Mouse (Mus musculus): ENCODE results near the gene Ttc26. TPM values are rescaled to one million over a fixed set of nuclear protein-coding genes. Genes with fewer than 3 reads are reported as not detected.
"Not testable (repeated sequence)": the region's sequence is repeated elsewhere in the genome, so short reads cannot be mapped to it uniquely, and the experiment has no call there.

The Ttc26 gene
- polyA plus RNA-seq, 1 experiment from 2014 or later = 9.0 TPM

DNA sequence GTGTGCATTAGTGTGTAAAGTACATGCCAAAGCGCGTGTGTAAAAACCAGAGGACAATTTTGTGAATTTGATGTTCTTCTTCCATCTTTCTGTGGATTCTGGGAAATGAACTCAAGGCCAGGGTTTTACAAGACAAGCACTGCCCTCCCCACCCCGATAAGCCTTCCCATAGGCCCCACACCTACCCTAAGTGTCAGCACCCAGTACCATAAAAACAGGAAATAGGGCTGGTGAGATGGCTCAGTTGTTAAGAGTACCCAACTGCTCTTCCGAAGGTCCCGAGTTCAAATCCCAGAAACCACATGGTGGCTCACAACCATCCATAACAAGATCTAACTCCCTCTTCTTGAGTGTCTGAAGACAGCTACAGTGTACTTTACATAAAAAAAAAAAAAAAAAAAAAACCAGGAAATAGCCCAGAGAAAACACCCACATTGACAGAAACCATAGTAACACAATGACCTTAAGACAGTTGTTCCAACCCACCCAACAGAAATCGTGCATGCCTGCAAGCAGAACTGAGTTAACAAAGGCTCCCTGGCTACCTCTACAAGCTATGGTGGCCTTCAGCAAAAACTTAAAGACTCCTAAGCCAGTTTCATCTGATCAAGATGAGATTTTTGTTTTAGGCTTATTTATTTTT, 32.3 kb upstream of the Ttc26 start:
- Histone ChIP-seq H3K36me3 (no peaks in the 10 kb centered on the region), H3K27ac (no peak overlapping the region), H3K9ac (no peak overlapping the region), H3K27me3 (peaks cover 40% of the 10 kb centered on the region), H3K4me1 (0 out of 2 replicates have a peak, but pooled peaks cover 5% of the 10 kb centered on the region), H3K9me3 (no peaks in the 10 kb centered on the region), H3K4me3 (no peak overlapping the region), H3K4me2 (replicated peaks) (no peak overlapping the region)
- whole genome bisulfite sequencing = 92% methylated on average over 6 of the region's 6 CpGs
- no peak for ATAC-seq (ENCODE audit: low FRiP score, low read depth)

DNA sequence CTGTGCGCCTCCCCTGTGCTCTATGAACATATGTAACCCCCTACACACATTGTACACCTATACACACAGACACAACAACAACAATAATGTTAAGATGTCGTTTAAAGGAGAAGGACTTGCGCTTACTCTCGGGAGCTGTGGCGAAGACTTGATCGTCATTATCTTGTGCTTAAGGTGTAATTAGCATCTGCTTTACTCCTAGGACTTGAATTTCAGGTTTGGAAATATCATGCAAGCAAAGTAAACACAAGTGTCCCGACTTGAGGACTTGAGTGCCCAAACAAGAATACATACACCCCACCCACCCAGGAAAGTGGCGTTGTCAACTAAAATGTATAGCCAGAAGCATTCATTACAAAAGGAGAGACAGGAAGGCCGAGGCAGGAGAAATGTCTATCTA, 31.5 kb upstream of the Ttc26 start:
- no peak overlapping the region for H3K27ac ChIP-seq
- no peak overlapping the region for H3K4me3 ChIP-seq
- no peaks in the 10 kb centered on the region for H3K9me3 ChIP-seq
- no peak overlapping the region for H3K9ac ChIP-seq
- ATAC-seq (ENCODE audit: low FRiP score, low read depth) = no peak
- peaks cover 49% of the 10 kb centered on the region for H3K27me3 ChIP-seq
- WGBS = 77% methylated on average over 9 of the region's 9 CpGs
- H3K4me1 ChIP-seq = peaks cover 10% of the 10 kb centered on the region; the same call in 1 of the 2 replicates
- H3K4me2 ChIP-seq (replicated peaks) = no peak overlapping the region
- no peaks in the 10 kb centered on the region for H3K36me3 ChIP-seq

DNA sequence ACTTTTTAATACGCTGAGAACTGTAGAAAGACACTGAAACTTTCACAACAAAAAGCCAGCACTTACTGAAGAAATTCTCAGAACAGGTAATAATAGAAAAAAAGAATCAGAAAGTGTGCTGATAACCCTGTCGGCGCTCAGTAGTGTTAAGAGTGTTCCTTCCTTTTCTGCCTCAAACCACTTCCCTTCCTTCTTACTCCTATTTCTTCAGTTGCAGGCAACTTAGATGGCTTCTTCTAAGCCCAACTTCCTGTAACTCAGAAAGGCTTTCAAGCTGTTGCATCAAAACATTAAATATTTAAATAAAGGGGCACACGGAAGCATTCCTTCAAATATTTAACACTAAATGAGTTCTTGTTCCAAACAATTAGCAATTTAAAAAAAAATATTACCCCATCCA, 29.3 kb upstream of the Ttc26 start:
- no peak overlapping the region for H3K27ac ChIP-seq
- WGBS = 48% methylated on average over 4 of the region's 4 CpGs
- peaks cover 10% of the 10 kb centered on the region; the same call in 1 of the 2 replicates for H3K4me1 ChIP-seq
- H3K27me3 ChIP-seq = peaks cover 69% of the 10 kb centered on the region
- H3K36me3 ChIP-seq = no peaks in the 10 kb centered on the region
- no peak overlapping the region for H3K4me3 ChIP-seq
- no peak overlapping the region for H3K9ac ChIP-seq
- H3K9me3 ChIP-seq = no peaks in the 10 kb centered on the region
- ATAC-seq (ENCODE audit: low FRiP score, low read depth) = no peak
- no peak overlapping the region for H3K4me2 ChIP-seq (replicated peaks)

DNA sequence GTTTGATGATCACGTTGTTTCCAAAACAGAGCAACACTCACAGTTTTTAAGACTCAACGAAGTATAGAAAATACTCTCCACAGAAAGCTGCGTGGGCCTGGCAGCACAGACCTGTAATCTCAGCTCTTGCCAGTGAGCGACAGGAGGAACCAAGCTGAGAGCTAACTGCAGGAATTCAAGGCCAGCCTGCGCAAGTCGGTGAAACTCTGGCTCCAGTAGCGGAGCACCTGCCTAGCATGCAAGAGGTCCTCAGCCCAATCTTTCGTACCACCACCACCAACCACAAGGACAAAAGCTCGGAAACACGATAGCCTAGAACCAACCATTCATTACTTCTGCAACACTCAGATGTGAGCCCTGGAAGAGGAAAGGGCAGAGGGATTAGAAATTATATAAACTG, 28.8 kb upstream of the Ttc26 start:
- Histone ChIP-seq H3K9ac (no peak overlapping the region), H3K36me3 (no peaks in the 10 kb centered on the region), H3K27me3 (peaks cover 75% of the 10 kb centered on the region), H3K4me2 (replicated peaks) (0 out of 2 replicates have a peak overlapping the region, but pooled peaks have one; percentile 5), H3K4me3 (peak overlapping the region; percentile 61), H3K4me1 (peaks cover 10% of the 10 kb centered on the region; the same call in 1 of the 2 replicates), H3K9me3 (no peaks in the 10 kb centered on the region), H3K27ac (no peak overlapping the region)
- WGBS = 8% methylated on average over 10 of the region's 10 CpGs
- no peak for ATAC-seq (ENCODE audit: low FRiP score, low read depth)

DNA sequence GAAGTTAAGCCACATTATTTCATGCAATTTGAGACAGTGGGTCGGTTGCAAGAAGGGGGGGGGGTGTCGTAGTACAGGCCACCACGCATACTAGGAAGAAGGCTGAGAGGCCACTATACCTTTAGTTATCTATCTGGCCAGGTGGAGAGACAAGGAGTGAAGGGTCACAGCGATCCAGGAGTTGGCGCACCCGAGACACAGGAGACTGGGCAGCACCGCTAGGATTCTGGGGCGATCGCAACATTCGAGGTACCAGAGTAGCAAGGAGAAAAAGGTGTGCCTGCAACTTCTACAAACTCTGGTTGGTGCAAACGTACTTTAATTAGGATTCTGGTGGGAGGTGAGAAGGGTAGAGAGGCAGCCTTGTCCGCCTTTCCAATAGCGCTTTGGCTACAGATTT, 28.1 kb upstream of the Ttc26 start:
- no peak overlapping the region for H3K27ac ChIP-seq

DNA sequence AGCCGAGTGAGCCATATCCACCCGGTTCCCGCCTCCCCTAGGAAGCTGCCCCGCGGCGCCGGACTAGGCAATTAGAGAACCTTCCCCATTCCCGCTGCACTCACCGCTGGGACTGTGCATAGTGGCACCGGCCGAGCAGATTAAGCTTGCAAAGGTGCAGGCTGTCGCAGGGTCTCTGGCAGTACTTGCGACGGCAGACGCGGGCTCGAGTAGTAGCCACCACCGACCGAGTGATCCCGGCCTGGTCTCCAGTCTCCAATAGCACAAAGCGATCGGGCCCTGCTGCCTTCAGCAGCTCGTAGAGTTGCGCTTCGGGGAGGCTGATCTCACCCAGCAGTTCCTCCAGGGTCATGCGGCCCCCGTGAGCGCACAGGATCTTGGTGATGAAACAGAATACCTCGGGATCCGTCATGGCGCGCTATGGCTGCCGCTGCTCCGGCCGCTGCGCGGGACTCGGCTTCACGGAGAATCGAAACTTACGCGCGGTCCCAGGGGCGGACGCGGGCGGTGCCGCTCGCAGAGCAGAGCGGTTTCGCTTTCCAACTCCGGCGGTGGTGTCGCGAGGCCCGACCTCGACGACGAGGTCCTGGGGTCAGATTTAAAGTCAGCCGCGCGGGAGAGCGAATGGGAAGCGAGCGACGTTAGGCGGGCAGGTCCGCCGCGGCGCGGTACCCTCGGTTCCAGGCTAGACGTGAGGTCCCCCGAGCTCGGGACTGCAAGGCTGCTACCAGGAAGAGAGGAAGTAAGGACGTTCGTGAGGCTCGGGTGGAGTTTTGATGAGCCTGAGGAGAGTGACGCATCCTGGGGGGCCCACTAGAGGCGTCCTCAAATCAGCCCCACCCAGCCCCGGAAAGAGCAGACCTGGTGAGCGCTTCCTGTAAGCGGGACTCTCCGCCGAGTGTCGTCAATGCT, 27.2 kb upstream of the Ttc26 start, which contains the start of gene Zc3hav1:
Gene Zc3hav1, minus strand, starts transcription at position 793 of the 912 bp plus-strand sequence.
- peak within 1 kb of the TSS; percentile 74 for H3K4me2 ChIP-seq (replicated peaks)
- H3K4me3 ChIP-seq = peak within 1 kb of the TSS; percentile 61
- ATAC-seq (ENCODE audit: low FRiP score, low read depth) = peak; percentile 79
- H3K36me3 ChIP-seq = no peaks in the 10 kb centered on the region
- H3K27ac ChIP-seq = no peak within 1 kb of the TSS
- under 1% methylated on average over 87 of the region's 87 CpGs for WGBS
- no peaks in the 10 kb centered on the region for H3K9me3 ChIP-seq
- H3K27me3 ChIP-seq = peaks cover 84% of the 10 kb centered on the region
- H3K9ac ChIP-seq = peak within 1 kb of the TSS; percentile 61
- H3K4me1 ChIP-seq = peaks cover 10% of the 10 kb centered on the region; the same call in 1 of the 2 replicates

More for the DNA sequence above, 28.1 kb upstream of the Ttc26 start:
- WGBS = 8% methylated on average over 13 of the region's 13 CpGs
- H3K36me3 ChIP-seq = no peaks in the 10 kb centered on the region
- no peaks in the 10 kb centered on the region for H3K9me3 ChIP-seq
- peaks cover 10% of the 10 kb centered on the region; the same call in 1 of the 2 replicates for H3K4me1 ChIP-seq
- H3K4me3 ChIP-seq = peak overlapping the region; percentile 61
- ATAC-seq (ENCODE audit: low FRiP score, low read depth) = no peak
- H3K4me2 ChIP-seq (replicated peaks) = peak overlapping the region; percentile 74
- H3K9ac ChIP-seq = no peak overlapping the region
- H3K27me3 ChIP-seq = peaks cover 82% of the 10 kb centered on the region

DNA sequence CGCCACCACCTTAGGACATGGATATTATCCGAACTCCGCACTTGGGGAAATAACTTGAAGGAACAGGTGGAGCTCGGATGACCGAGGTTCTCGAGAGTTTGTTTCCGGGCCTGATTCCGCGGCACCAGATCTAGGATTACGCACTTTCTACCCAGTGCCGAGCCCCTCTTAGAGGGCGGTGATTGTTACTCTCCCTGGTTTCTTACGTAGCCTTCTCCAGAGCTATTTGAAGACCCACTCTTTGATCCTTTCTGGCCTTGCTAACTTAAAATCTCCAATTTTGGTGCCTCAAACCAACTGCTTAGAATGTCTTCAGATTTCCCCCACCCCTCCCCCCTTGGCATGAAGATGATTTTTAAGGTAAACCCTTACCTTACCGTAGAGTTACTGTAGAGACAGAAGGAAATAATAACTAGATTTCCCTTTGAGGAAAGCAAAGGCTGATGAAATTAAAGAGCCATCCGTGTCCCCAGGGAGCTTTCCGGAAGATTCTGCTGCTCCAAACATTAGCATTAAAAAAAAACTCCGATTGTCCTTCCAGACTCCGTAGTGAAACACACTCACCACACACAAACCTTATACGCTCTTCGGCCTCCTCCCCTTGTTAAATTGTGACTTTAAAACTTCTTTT, 26.4 kb upstream of the Ttc26 start:
- peak; percentile 30; the same call in 1 of the 2 replicates for ATAC-seq (ENCODE audit: low FRiP score, low read depth)
- Histone ChIP-seq H3K36me3 (no peaks in the 10 kb centered on the region), H3K4me1 (peaks cover 10% of the 10 kb centered on the region; the same call in 1 of the 2 replicates), H3K27me3 (peaks cover 82% of the 10 kb centered on the region), H3K4me3 (peak overlapping the region; percentile 61), H3K9ac (peak overlapping the region; percentile 61), H3K9me3 (no peaks in the 10 kb centered on the region), H3K27ac (no peak overlapping the region), H3K4me2 (replicated peaks) (peak overlapping the region; percentile 74)
- 2% methylated on average over 20 of the region's 20 CpGs for WGBS

DNA sequence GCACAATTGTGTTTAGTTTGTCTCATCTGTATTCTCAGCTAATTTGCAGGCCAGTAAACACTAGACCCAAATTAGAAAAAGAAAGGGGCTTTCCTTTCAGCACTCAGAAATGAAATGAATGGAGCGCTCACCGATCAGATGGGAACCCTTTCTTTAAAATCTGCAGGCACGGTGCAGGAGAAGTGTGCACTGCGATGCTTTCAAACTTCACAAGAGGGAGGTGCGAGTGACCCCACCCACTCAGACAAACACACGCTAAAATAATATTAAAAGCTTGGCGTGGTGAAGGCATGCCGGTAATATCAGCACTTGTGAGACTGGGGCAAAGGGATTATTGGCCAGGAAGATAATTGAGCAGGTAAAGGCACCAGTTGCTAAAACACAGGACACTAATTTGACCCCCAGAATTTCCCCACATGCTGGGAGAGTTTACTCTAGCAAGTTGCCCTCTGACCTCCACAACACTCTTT, 25.9 kb upstream of the Ttc26 start:
- H3K27me3 ChIP-seq = peaks cover 78% of the 10 kb centered on the region
- no peak overlapping the region for H3K9ac ChIP-seq
- H3K4me2 ChIP-seq (replicated peaks) = peak overlapping the region; percentile 74; the same call in 1 of the 2 replicates
- peaks cover 10% of the 10 kb centered on the region; the same call in 1 of the 2 replicates for H3K4me1 ChIP-seq
- H3K27ac ChIP-seq = no peak overlapping the region
- 1% methylated on average over 8 of the region's 8 CpGs for WGBS
- peak overlapping the region; percentile 61 for H3K4me3 ChIP-seq
- H3K9me3 ChIP-seq = no peaks in the 10 kb centered on the region
- no peaks in the 10 kb centered on the region for H3K36me3 ChIP-seq
- ATAC-seq (ENCODE audit: low FRiP score, low read depth) = no peak

DNA sequence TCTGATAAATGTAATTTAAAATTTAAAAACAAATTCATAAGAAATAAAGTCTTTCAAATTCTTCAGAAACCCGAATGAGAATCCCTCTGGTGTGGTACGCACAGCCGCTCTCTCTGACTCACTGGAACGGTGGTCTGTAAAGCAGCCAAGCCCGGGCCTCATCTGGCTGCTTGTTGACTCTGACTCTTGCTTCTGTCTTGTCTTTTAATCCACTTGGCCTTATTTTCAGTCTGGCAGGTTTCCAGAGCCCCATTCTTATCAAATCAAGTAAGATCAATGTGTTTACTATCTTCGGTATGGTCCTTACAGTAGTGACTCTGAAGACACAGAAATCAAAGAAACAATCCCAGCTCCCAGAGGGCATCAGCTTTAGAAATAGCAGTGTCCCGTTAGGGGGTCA, 25.4 kb upstream of the Ttc26 start:
- Histone ChIP-seq H3K4me1 (peaks cover 10% of the 10 kb centered on the region; the same call in 1 of the 2 replicates), H3K27me3 (peaks cover 73% of the 10 kb centered on the region), H3K27ac (no peak overlapping the region), H3K9me3 (no peaks in the 10 kb centered on the region), H3K9ac (no peak overlapping the region), H3K4me2 (replicated peaks) (no peak overlapping the region), H3K4me3 (no peak overlapping the region), H3K36me3 (no peaks in the 10 kb centered on the region)
- no peak for ATAC-seq (ENCODE audit: low FRiP score, low read depth)
- 12% methylated on average over 7 of the region's 7 CpGs for WGBS

DNA sequence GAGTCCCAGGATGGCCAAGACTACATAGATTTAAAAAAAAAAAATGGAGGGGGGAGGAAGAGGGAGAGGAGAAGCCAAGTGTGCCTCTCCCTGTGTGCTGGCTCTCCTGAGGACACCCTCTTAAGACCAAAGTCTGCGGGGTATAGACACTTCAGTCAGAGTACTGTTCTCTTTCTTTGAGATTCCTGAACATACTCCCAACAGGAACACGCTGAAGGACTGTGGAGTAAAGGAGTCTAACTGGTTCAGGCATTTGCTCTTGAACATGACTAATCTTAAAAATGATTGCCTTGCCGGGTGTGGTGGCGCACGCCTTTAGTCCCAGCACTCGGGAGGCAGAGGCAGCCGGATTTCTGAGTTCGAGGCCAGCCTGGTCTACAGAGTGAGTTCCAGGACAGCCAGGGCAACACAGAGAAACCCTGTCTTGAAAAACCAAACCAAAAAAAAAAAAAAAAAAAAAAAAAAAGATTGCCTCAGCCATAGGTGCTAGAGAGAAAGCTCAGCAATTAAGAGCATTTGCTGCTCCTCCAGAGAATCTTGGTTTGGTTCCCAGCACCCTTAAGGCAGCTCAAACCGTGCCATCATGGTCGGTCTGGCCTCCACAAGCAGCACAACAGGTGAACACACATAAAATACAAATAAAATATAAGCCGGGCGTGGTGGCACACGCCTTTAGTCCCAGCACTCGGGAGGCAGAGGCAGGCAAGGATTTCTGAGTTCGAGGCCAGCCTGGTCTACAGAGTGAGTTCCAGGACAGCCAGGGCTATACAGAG, 24.4 kb upstream of the Ttc26 start:
- ATAC-seq (ENCODE audit: low FRiP score, low read depth) = not testable (repeated sequence)

DNA sequence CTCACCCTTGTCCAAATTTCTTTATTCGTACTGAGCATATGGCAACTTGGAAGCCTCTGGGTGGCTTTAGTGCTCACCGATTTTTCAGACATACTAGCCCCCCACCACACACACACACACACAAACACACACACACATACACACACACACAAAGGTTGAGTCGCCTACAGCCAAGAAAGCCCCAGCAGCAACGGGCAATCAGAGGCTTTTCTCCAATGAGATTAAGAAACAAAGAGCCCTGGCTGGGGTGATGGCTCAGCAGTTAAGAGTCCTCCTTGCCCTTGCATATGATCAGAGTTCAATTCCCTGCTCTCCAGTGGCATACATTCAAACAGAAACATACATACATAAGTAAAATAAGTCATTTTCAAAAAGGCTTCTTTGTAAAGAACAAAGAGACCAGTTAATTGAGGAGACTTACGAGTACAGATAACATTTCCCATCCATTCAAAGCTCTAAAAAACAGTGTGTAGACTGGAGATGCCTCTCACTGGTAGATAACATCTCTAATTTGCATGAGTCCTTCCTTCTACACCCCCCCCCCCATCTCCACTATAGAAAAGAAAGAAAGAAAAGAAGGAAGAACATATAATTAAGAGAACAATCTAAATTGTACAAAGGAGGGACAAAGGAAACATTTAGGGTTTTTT, 23.5 kb upstream of the Ttc26 start:
- Histone ChIP-seq H3K27ac (no peak overlapping the region), H3K9ac (no peak overlapping the region), H3K36me3 (no peaks in the 10 kb centered on the region), H3K4me2 (replicated peaks) (no peak overlapping the region), H3K4me1 (peaks cover 10% of the 10 kb centered on the region; the same call in 1 of the 2 replicates), H3K27me3 (peaks cover 56% of the 10 kb centered on the region), H3K4me3 (no peak overlapping the region), H3K9me3 (no peaks in the 10 kb centered on the region)
- WGBS = 66% methylated on average over 5 of the region's 5 CpGs
- no peak for ATAC-seq (ENCODE audit: low FRiP score, low read depth)

More for the DNA sequence above, 24.4 kb upstream of the Ttc26 start:
- not testable (repeated sequence) for H3K27ac ChIP-seq; H3K36me3 ChIP-seq; H3K4me2 ChIP-seq (replicated peaks); H3K4me1 ChIP-seq; H3K9me3 ChIP-seq; H3K4me3 ChIP-seq; H3K9ac ChIP-seq
- H3K27me3 ChIP-seq = peaks cover 65% of the 10 kb centered on the region
- 83% methylated on average over 15 of the region's 15 CpGs for WGBS
